Mouse (Mus musculus): ENCODE data around the gene Olfr955. TPM values are rescaled to one million over a fixed set of nuclear protein-coding genes. Genes with fewer than 3 reads are reported as not detected.
A peak's percentile ranks its signal among the peaks of the same experiment; 100 is the strongest.

The Olfr955 gene
- not detected in 2 replicates for total RNA-seq (2014; fragmentation: Nextera tagmentation)
- total RNA-seq (2017): not detected in 2 replicates

DNA sequence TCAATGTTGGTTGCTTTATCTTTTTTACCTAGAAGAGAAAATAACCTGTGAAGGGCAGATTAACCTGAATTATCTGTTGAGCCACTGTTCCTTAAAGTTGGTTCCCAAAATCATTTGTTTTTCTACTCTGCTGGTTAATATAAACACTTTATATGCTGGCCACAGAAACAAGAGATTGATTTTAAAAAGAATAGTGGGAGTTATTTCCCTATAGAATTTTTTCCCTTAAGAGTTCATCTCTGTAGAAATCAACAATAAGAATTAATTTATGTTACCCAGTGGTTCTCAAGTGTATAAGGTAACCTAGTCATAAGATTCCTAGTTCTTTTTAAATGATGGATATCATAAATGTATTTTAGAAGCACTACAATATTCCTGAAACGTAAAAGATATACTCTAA lies at the start of gene Olfr955:
Gene Olfr955, minus strand, starts transcription at position 101 of the 400 bp plus-strand sequence.
- ATAC-seq (replicated peaks; ENCODE audit: poor library complexity, severe bottlenecking): no peak

DNA sequence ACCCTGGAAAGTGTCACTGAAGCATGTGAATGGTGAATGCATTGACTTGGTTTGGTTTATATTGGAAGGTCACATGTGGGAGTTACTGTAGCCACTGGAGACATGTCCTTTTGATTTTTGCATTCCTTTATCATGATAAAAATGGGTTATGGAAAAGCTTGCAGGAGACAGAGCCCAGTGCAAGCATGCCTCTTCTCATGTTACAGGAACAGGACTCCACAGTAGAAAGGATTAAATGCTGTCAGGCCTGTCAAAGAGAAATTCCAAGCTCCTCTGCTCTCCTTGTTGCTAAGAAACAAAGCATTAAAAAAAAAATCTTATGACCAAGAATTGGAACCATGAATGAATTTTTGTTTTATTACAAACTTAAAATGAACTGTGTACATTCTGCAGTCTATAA lies 46.9 kb upstream of the Olfr955 start:
- ATAC-seq (replicated peaks; ENCODE audit: poor library complexity, severe bottlenecking): no peak

- no peak for ATAC-seq (replicated peaks; ENCODE audit: poor library complexity, severe bottlenecking)
These were observed 43.8 kb upstream of the Olfr955 start, which contains the start of gene Olfr957 for GRCm38 (mm10) chr9:39515531-39515930. Gene Olfr957 (minus strand): TSS chr9:39515809.

DNA sequence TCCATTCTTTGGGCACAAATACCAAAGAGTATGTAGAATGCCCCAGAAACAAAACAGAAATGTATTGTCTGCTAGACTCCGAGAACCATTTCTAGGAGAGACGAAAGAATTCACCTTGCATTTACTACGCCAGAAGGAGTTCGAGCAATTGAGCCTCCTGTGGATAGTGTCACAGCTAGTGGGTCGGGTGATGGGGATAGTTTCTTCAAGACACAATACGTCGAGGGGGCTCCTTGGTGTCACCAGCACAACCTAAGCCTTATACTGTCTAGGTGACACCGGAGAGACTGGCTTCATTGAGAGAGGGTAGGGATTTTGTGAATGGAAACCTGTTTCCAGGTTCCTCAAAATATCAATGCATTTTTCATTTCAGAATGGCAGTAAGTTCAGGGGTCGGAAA lies 37.7 kb upstream of the Olfr955 start:
- no peak for ATAC-seq (replicated peaks; ENCODE audit: poor library complexity, severe bottlenecking)

- ATAC-seq (replicated peaks; ENCODE audit: poor library complexity, severe bottlenecking): peak; percentile 56
These were observed 37.3 kb upstream of the Olfr955 start for GRCm38 (mm10) chr9:39508998-39509397.

GRCm38 (mm10) chr9:39493895-39494294 lies 22.2 kb upstream of the Olfr955 start, which contains the start of gene Olfr44:
Gene Olfr44 (minus strand): TSS chr9:39493995.
- ATAC-seq (replicated peaks; ENCODE audit: poor library complexity, severe bottlenecking): no peak

GRCm38 (mm10) chr9:39456401-39456800 lies 15.3 kb downstream of the Olfr955 start, which contains the start of gene Olfr954:
Gene Olfr954 (plus strand): TSS chr9:39456701.
- ATAC-seq (replicated peaks; ENCODE audit: poor library complexity, severe bottlenecking): no peak

GRCm38 (mm10) chr9:39427048-39427447 lies 44.7 kb downstream of the Olfr955 start, which contains the start of gene Olfr952:
Gene Olfr952 (minus strand): TSS chr9:39427148.
- ATAC-seq (replicated peaks; ENCODE audit: poor library complexity, severe bottlenecking): no peak

Other genes with a start within 250 kb of the Olfr955 start
- not detected in 2 replicates for gene Olfr1537, start 221.9 kb downstream of the Olfr955 start, total RNA-seq (2014; fragmentation: Nextera tagmentation)
- gene Olfr1537, start 221.9 kb downstream of the Olfr955 start, total RNA-seq (2017): not detected in 2 replicates
- gene Olfr945, start 195.1 kb downstream of the Olfr955 start, total RNA-seq (2014; fragmentation: Nextera tagmentation): not detected in 2 replicates
- gene Olfr945, start 195.1 kb downstream of the Olfr955 start, total RNA-seq (2017): not detected in 2 replicates
- gene Olfr948, start 145.9 kb downstream of the Olfr955 start, total RNA-seq (2014; fragmentation: Nextera tagmentation): not detected in 2 replicates
- gene Olfr948, start 145.9 kb downstream of the Olfr955 start, total RNA-seq (2017): not detected in 2 replicates
- gene Olfr951, start 84.5 kb downstream of the Olfr955 start, total RNA-seq (2014; fragmentation: Nextera tagmentation): not detected in 2 replicates
- not detected in 2 replicates for gene Olfr951, start 84.5 kb downstream of the Olfr955 start, total RNA-seq (2017)
- not detected in 2 replicates for gene Olfr952, start 44.8 kb downstream of the Olfr955 start, total RNA-seq (2014; fragmentation: Nextera tagmentation)
- gene Olfr952, start 44.8 kb downstream of the Olfr955 start, total RNA-seq (2017): not detected in 2 replicates
- not detected in 2 replicates for gene Olfr954, start 15.2 kb downstream of the Olfr955 start, total RNA-seq (2014; fragmentation: Nextera tagmentation)
- gene Olfr954, start 15.2 kb downstream of the Olfr955 start, total RNA-seq (2017): not detected in 2 replicates
- gene Olfr44, start 22.1 kb upstream of the Olfr955 start, total RNA-seq (2014; fragmentation: Nextera tagmentation): not detected in 2 replicates
- gene Olfr44, start 22.1 kb upstream of the Olfr955 start, total RNA-seq (2017): not detected in 2 replicates
- gene Olfr957, start 43.9 kb upstream of the Olfr955 start, total RNA-seq (2014; fragmentation: Nextera tagmentation): not detected in 2 replicates
- gene Olfr957, start 43.9 kb upstream of the Olfr955 start, total RNA-seq (2017): not detected in 2 replicates
- not detected in 2 replicates for gene Olfr958, start 82.1 kb upstream of the Olfr955 start, total RNA-seq (2014; fragmentation: Nextera tagmentation)
- gene Olfr958, start 82.1 kb upstream of the Olfr955 start, total RNA-seq (2017): not detected in 2 replicates
- gene Olfr959, start 103.6 kb upstream of the Olfr955 start, total RNA-seq (2014; fragmentation: Nextera tagmentation): not detected in 2 replicates
- gene Olfr959, start 103.6 kb upstream of the Olfr955 start, total RNA-seq (2017): not detected in 2 replicates
- not detected in 2 replicates for gene AW551984, start 132.5 kb upstream of the Olfr955 start, total RNA-seq (2014; fragmentation: Nextera tagmentation)
- gene AW551984, start 132.5 kb upstream of the Olfr955 start, total RNA-seq (2017): not detected in 2 replicates
- not detected in 2 replicates for gene Olfr148, start 138.7 kb upstream of the Olfr955 start, total RNA-seq (2014; fragmentation: Nextera tagmentation)
- not detected in 2 replicates for gene Olfr148, start 138.7 kb upstream of the Olfr955 start, total RNA-seq (2017)
- not detected in 2 replicates for gene Olfr960, start 149.4 kb upstream of the Olfr955 start, total RNA-seq (2014; fragmentation: Nextera tagmentation)
- gene Olfr960, start 149.4 kb upstream of the Olfr955 start, total RNA-seq (2017): not detected in 2 replicates
- gene Olfr961, start 173.1 kb upstream of the Olfr955 start, total RNA-seq (2014; fragmentation: Nextera tagmentation): not detected in 2 replicates
- gene Olfr961, start 173.1 kb upstream of the Olfr955 start, total RNA-seq (2017): not detected in 2 replicates
- gene Olfr963, start 195.3 kb upstream of the Olfr955 start, total RNA-seq (2014; fragmentation: Nextera tagmentation): not detected in 2 replicates
- not detected in 2 replicates for gene Olfr963, start 195.3 kb upstream of the Olfr955 start, total RNA-seq (2017)
- gene Olfr149, start 235.2 kb upstream of the Olfr955 start, total RNA-seq (2014; fragmentation: Nextera tagmentation): not detected in 2 replicates
- gene Olfr149, start 235.2 kb upstream of the Olfr955 start, total RNA-seq (2017): not detected in 2 replicates
- not detected in 2 replicates for gene Olfr965, start 239.4 kb upstream of the Olfr955 start, total RNA-seq (2014; fragmentation: Nextera tagmentation)
- not detected in 2 replicates for gene Olfr965, start 239.4 kb upstream of the Olfr955 start, total RNA-seq (2017)